Mouse (Mus musculus) C2C12 (cell line): ENCODE measurements around the gene Gdap1l1.

Experiments
- CEBPB ChIP-seq: IDR thresholded peaks from one replicate; pipeline ENCODE4 v1.6.1; 2011; ENCODE audit warnings: low read depth, mild to moderate bottlenecking, control low read depth, moderate library complexity
- CTCF ChIP-seq: IDR thresholded peaks from one replicate; pipeline ENCODE4 v1.5.1; 2011; ENCODE audit not compliant: control insufficient read depth, insufficient read depth, insufficient read length
- USF1 ChIP-seq: IDR thresholded peaks from one replicate; pipeline ENCODE4 v1.6.1; 2011; ENCODE audit warnings: low read depth, mild to moderate bottlenecking, control low read depth, moderate library complexity

GRCm38 (mm10) chr2:163472466-163472851 lies 34.2 kb downstream of the Gdap1l1 start, which contains the start of gene Fitm2:
- TF ChIP-seq USF1 (no peak), CTCF (peak; percentile 93), CEBPB (no peak)
